Mouse (Mus musculus) right cerebral cortex, postnatal 14 days (tissue): ENCODE data around the gene Clec4g.

Experiments used
- DNase-seq: peaks from one replicate; pipeline ENCODE4 v3.0.0; 2022

Gene Clec4g

DNA sequence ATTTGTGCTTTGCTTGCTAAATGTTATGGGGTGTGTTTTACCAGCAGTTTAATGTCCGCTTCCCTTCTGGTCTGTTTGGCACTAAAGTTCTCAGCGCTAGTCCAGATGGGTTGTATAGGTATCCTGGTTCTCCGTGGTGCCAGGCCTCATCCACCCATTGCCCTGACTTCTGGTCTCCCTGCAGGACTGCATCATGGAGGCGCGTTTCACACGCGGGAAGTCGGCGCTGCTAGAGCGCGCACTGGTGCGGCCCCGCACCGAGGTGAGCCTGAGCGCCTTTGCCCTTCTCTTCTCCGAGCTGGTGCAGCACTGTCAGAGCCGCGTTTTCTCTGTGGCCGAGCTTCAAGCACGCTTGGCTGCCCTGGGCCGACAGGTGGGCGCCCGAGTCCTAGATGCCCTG lies 41.6 kb downstream of the Clec4g start:
- no peak for DNase-seq

DNA sequence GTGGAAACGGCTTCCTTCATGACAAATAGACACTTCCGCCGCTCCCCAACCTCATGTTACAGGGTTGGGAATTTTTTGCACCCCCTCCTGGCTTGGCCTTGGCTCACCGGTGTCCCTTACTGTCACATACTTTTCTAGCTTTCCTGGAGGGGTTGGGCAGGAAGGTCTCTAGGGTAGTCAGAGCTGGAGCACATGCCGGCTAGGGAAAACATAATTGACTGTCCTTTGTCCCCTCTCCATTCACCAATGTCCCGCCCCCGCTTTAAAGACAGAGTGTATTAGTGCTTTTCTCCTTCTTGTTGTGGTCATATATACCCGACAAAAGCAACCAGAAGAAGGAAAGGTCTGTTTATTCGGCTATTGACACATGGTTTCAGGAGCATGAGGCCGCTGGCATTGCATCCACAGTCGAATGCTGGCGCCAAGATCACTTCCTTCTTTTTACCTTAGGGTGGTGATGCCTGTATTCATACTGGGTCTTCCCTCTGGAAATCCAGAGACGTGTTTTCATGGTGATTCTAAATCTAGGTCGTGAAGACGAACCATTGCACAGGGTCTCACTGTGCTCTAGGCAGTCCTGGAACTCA lies 43.4 kb downstream of the Clec4g start:
- DNase-seq, result no peak

DNA sequence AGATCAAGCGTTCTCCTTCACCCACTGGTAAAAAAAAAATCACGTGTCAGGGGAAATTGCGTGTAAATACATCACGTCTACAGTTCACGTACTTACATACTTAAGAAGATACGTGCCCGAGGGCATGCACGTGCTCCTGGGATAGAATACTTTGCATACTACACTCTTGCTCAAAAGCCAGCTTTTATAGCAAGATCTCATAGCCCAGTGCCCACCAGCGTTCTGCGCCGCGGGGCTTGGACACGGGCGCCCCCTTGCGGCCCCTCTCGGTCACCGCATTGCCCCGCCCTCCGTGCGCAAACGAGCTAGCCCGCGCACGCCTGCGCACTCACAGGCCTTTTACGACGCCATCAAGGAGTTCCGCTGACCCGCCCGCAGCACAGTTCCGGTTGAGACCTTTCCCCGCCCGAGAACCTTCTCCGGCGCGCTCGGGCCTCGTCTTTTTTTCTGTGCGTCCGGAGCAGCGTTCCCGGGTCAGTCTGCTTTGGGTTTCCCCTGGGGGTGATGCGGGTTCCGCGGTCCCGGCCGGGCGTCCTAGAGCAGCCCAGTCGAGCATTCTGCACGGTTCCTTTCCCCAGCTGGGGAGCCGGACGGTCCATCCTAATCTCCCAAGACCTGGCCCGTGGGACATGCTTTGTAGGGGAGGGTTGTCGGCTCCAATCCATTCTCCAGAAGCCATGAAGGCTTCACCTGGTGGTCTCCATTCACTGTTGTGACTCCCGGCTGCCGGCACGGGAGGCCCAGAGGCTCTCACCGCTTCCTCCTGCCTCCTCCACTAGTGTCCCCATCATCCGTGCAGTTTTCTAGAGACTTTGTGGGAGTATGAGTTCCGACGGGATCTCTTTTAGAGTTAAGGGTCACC lies 44.1 kb downstream of the Clec4g start, which contains the start of gene Trappc5:
Gene Trappc5, plus strand, starts transcription at position 169 of the 862 bp plus-strand sequence.
- peak; percentile 90 for DNase-seq

DNA sequence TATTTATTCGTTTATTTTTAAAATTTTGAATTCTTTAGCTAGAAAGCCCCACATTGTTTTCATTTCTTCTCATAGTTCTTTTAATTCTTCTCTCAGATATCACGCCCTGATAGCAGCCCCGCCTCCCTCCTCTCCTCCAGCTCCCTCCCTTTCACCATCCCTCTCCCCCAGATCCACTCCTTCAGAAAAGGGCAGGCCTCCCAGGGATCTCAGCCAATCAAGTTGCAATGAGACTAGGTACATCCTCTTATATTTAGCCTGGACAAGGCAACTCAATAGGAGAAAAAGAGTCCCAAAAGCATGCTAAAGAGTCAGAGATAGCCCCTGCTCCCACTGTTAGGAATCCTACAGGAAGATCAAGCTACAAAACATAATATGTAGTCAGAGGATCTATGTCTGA lies 45.8 kb downstream of the Clec4g start:
- no peak for DNase-seq

DNA sequence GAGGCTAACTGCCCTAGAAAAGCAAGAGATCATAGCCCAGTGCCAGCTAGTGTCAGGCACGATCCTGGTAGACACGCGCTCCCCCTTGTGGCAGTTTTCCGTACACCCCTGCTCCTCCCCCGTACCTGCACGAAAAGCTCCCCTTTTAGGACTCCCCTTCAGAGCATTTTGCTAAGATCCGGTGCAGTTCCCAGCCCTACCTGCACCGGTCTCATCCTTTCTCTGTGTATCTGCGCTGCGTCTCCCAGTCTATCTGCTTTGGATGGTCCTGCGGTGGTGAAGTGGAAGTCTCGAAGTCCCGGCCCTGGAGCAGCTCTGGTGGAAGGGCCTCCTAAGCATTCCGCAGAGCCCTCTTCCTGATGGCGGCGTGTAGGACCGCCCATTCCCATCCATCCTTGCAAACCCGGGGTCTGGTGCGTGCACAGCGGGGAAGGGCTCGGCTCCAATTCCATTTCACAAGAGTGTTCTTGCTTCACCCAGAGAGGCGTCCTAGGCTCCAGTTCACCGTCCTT lies 48.4 kb downstream of the Clec4g start, which contains the start of gene Fcor:
Gene Fcor, minus strand, starts transcription at position 383 of the 512 bp plus-strand sequence.
- DNase-seq, result peak; percentile 88

DNA sequence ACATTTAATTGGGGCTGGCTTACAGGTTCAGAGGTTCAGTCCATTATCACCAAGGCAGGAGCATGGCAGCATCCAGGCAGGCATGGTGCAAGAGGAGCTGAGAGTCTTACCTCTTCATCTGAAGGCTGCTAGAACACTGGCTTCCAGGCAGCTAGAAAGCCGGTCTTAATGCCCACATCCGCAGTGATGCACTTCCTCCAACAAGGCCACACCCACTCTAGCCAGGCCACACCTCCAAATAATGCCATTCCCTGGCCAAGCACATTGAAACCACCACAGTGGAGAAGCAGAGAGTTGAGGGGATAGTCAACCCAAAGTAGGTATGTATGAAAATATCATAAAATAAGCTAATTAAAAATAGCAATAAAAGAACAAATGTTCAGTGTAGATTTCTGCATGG lies 50.1 kb downstream of the Clec4g start:
- no peak for DNase-seq

DNA sequence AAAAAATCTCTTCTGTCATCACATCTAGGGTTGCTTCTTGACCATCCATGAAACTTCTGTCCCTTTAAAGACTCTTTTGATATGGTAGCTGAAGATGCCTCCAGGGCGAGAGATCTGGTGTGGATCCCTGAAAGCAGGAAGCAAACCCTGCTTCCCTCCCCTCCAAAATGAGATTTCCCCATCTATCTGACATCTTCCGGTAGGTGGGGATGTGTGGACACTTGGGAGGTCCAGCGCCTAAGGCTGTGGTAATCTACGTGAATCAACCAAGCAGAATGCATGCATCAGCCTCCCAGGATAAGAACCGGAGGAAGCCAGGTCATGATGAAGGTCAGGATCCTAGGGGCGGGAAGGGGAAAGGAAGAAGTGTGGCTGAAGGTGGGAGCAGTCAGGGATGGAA lies 54.9 kb downstream of the Clec4g start, which contains the start of gene Mcemp1:
Gene Mcemp1, plus strand, starts transcription at position 248 of the 400 bp plus-strand sequence.
- no peak for DNase-seq

DNA sequence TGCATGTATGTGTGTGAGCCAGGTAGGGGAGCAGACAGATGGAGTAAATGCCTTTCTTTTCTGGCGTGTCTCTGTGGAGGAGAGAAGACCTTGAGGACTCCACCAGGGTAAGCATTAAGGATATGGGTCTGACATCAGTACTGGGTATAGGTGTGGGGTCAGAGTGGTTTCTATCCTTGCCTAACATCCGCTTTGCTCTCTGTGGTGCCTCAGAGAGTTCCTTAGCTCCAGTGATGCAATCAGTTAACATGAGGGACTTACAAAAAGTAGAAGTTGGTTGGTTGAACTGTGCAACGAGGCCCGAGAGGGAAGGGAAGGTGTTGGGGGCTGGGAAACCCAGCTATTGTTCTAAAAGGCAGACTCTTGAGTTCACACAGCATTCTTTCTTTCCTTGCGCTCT lies 56.0 kb downstream of the Clec4g start:
- no peak for DNase-seq

DNA sequence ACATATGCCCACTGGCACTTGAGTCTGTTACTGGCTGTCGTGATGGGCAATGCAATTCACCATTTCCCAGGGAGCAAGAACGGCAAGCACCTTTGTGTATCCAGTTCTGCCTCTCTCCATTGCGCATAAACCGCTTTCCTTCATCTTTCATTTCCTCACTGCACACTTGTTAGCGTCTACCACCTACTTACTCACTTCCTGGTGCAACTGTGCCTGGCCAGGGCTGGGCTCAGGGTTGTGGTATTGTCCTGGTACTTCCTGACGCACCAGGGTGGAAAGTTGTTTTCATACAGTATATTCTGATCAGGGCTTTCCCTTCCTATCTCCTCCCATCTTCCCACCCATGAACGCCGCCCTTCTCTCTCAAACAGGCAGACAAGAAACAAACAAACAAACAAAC lies 59.6 kb downstream of the Clec4g start:
- no peak for DNase-seq
